Mouse (Mus musculus) megakaryocyte, embryonic 14.5 days (primary cell): ENCODE data around the gene 5031439G07Rik.

Source experiments
- FLI1 ChIP-seq: IDR thresholded peaks from 2 replicates; pipeline ENCODE4 v1.6.1; 2012; ENCODE audit warnings: low read length, inconsistent platforms, mixed read lengths
- GATA1 ChIP-seq: IDR thresholded peaks from 3 replicates; pipeline ENCODE4 v1.6.1; 2012; ENCODE audit warnings: mixed read lengths, low read length, inconsistent platforms, borderline replicate concordance

GRCm38 (mm10) chr15:84986171-84987019 lies 2.0 kb downstream of the 5031439G07Rik start:
- TF ChIP-seq GATA1, result no peak
- no peak for TF ChIP-seq FLI1
